Mouse (Mus musculus) lung, embryonic 14.5 days (tissue): ENCODE data around the gene Kif27. TPM values are rescaled to one million over a fixed set of nuclear protein-coding genes. Genes with fewer than 3 reads are reported as not detected.
"Not testable (repeated sequence)": the region's sequence is repeated elsewhere in the genome, so short reads cannot be mapped to it uniquely, and the experiment has no call there.

Source experiments
- ATAC-seq: fragments of 200-750 bp; cut with Nextera tagmentation; 2 replicates; pipeline ENCODE4 v1.8.0; 2017; ENCODE audit warnings: mild to moderate bottlenecking, moderate TSS enrichment, moderate library complexity; ENCODE audit not compliant: insufficient read depth
- DNase-seq: peaks from one replicate; pipeline ENCODE4 v3.0.0-alpha.2; 2015
- H3K27ac ChIP-seq: fragments of 300-500 bp; sonication (generic); 2 replicates; pipeline ENCODE4 v1.5.1; 2014; ENCODE audit warnings: low read depth, mild to moderate bottlenecking, moderate library complexity
- H3K27me3 ChIP-seq: fragments of 300-500 bp; sonication (generic); 2 replicates; pipeline ENCODE4 v1.6.1; 2014; ENCODE audit warnings: low read length, control low read depth; ENCODE audit not compliant: insufficient read depth
- H3K36me3 ChIP-seq: fragments of 300-500 bp; sonication (generic); 2 replicates; pipeline ENCODE4 v1.6.1; 2014; ENCODE audit warnings: control low read depth; ENCODE audit not compliant: insufficient read depth
- H3K4me1 ChIP-seq: fragments of 300-500 bp; sonication (generic); 2 replicates; pipeline ENCODE4 v1.6.1; 2014; ENCODE audit warnings: antibody characterized with exemption, control low read depth; ENCODE audit not compliant: insufficient read depth
- H3K4me2 ChIP-seq: fragments of 300-500 bp; sonication (generic); 2 replicates; pipeline ENCODE4 v1.6.1; 2014; ENCODE audit warnings: mild to moderate bottlenecking
- H3K4me3 ChIP-seq: fragments of 300-500 bp; sonication (generic); 2 replicates; pipeline ENCODE4 v1.5.1; 2014; ENCODE audit warnings: low read depth, low read length
- H3K9ac ChIP-seq: fragments of 300-500 bp; sonication (generic); 2 replicates; pipeline ENCODE4 v1.6.1; 2014
- H3K9me3 ChIP-seq: fragments of 300-500 bp; sonication (generic); 2 replicates; pipeline ENCODE4 v1.6.1; 2016; ENCODE audit warnings: low read depth, low read length, control low read depth
- CTCF ChIP-seq: IDR thresholded peaks from 2 replicates; pipeline ENCODE4 v1.5.1; 2016; ENCODE audit warnings: antibody characterized with exemption, low read depth
- WGBS: fragments of 180-500 bp; shearing (Covaris S2); extraction: QIAGEN DNeasy Blood & Tissue Kit; methylation state at CpG from one replicate; pipeline ENCODE4 v1.1.7; 2014; 5-methylcytosine and 5-hydroxymethylcytosine counted together
- polyA plus RNA-seq: library from polyadenylated mRNA; unstranded; fragments of >200 nt; fragmentation: Nextera tagmentation; extraction: Ambion mirVana; gene quantifications from 2 replicates; pipeline ENCODE4 v1.2.1, GENCODE M21; 2014

Gene Kif27
- polyA plus RNA-seq, 1 experiment from 2014 or later, result 0.82 TPM

GRCm38 (mm10) chr13:58397651-58398050 is 38.7 kb upstream of the Kif27 start:
- no peak for TF ChIP-seq CTCF
- 86% methylated on average over 13 of the region's 13 CpGs for WGBS
- no peak for DNase-seq
- no peaks in the 10 kb centered on the region for H3K9me3 ChIP-seq
- H3K27ac ChIP-seq, result no peak overlapping the region
- peaks cover 67% of the 10 kb centered on the region for H3K36me3 ChIP-seq
- ATAC-seq, result no peak
- H3K4me1 ChIP-seq, result no peaks in the 10 kb centered on the region
- H3K27me3 ChIP-seq, result no peaks in the 10 kb centered on the region
- H3K9ac ChIP-seq, result no peak overlapping the region
- H3K4me2 ChIP-seq, result no peak overlapping the region
- H3K4me3 ChIP-seq, result no peak overlapping the region

GRCm38 (mm10) chr13:58394392-58394791 is 35.5 kb upstream of the Kif27 start:
- H3K27me3 ChIP-seq, H3K9me3 ChIP-seq, H3K27ac ChIP-seq, H3K4me3 ChIP-seq, DNase-seq, H3K4me2 ChIP-seq, H3K9ac ChIP-seq, H3K4me1 ChIP-seq, ATAC-seq: not testable (repeated sequence)
- WGBS, result 77% methylated on average over 11 of the region's 11 CpGs
- peaks cover 88% of the 10 kb centered on the region for H3K36me3 ChIP-seq

- no peak overlapping the region for H3K27ac ChIP-seq
- H3K36me3 ChIP-seq, result peaks cover 45% of the 10 kb centered on the region
- no peak for TF ChIP-seq CTCF
- DNase-seq (no peak), ATAC-seq (no peak)
- H3K27me3 ChIP-seq, result no peaks in the 10 kb centered on the region
- no peaks in the 10 kb centered on the region for H3K4me1 ChIP-seq
- H3K9ac ChIP-seq, result no peak overlapping the region
- no peak overlapping the region for H3K4me3 ChIP-seq
- WGBS, result 79% methylated on average over 2 of the region's 2 CpGs
- no peak overlapping the region for H3K4me2 ChIP-seq
- H3K9me3 ChIP-seq, result no peaks in the 10 kb centered on the region
These were observed 30.5 kb upstream of the Kif27 start for GRCm38 (mm10) chr13:58389324-58389951.

GRCm38 (mm10) chr13:58388379-58388778 is 29.5 kb upstream of the Kif27 start:
- DNase-seq (no peak), ATAC-seq (no peak)
- Histone ChIP-seq H3K4me1 (no peaks in the 10 kb centered on the region), H3K4me3 (no peak overlapping the region), H3K4me2 (no peak overlapping the region), H3K9ac (no peak overlapping the region), H3K27me3 (no peaks in the 10 kb centered on the region), H3K27ac (no peak overlapping the region), H3K36me3 (peaks cover 34% of the 10 kb centered on the region), H3K9me3 (no peaks in the 10 kb centered on the region)
- no peak for TF ChIP-seq CTCF
- WGBS, result 41% methylated on average over 3 of the region's 3 CpGs

DNA sequence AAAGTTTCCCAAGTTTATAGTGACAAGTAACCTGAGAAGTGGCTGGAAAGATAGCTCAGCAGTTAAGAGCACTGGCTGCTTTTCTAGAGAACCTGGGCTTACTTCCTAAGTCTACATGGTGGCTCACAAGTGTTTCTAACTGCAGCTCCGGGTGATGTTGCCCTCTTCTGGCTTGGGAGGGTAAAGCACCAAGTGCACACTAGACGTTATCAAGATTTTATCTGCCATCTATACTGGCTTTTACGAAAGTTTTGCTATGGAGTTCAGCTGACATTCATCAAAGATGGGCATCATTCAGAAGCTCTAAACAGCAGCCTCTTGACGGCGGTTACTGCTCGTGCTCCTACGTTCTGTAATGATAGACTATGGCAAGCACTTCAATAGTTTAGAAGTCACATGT is 29.0 kb upstream of the Kif27 start:
- Histone ChIP-seq H3K36me3 (peaks cover 31% of the 10 kb centered on the region), H3K27ac (no peak overlapping the region), H3K4me1 (no peaks in the 10 kb centered on the region), H3K27me3 (no peaks in the 10 kb centered on the region), H3K4me2 (no peak overlapping the region), H3K4me3 (no peak overlapping the region), H3K9me3 (no peaks in the 10 kb centered on the region), H3K9ac (no peak overlapping the region)
- TF ChIP-seq CTCF, result peak; percentile 82
- peak; percentile 41 for ATAC-seq
- peak; percentile 88 for DNase-seq
- 10% methylated on average over 7 of the region's 7 CpGs for WGBS

GRCm38 (mm10) chr13:58385547-58385920 is 26.6 kb upstream of the Kif27 start:
- TF ChIP-seq CTCF, result no peak

GRCm38 (mm10) chr13:58384779-58385546 is 26.0 kb upstream of the Kif27 start, which contains the start of gene 2210016F16Rik:
TSS of gene 2210016F16Rik (minus strand) at chr13:58385225.
- Histone ChIP-seq H3K4me3 (peak within 1 kb of the TSS; percentile 82), H3K9me3 (peaks cover 16% of the 10 kb centered on the region; the same call in 1 of the 2 replicates), H3K27me3 (no peaks in the 10 kb centered on the region), H3K4me1 (no peaks in the 10 kb centered on the region), H3K9ac (peak within 1 kb of the TSS; percentile 80), H3K4me2 (peak within 1 kb of the TSS; percentile 94), H3K27ac (peak within 1 kb of the TSS; percentile 32; the same call in 1 of the 2 replicates), H3K36me3 (peaks cover 35% of the 10 kb centered on the region)
- ATAC-seq (peak; percentile 73), DNase-seq (peak; percentile 81)
- WGBS, result 2% methylated on average over 80 of the region's 80 CpGs
- TF ChIP-seq CTCF, result no peak

More at GRCm38 (mm10) chr13:58385547-58385920, 26.6 kb upstream of the Kif27 start:
- H3K27ac ChIP-seq, result peak overlapping the region; percentile 32; the same call in 1 of the 2 replicates
- H3K9me3 ChIP-seq, result peaks cover 11% of the 10 kb centered on the region; the same call in 1 of the 2 replicates
- 80% methylated on average over 7 of the region's 7 CpGs for WGBS
- H3K4me3 ChIP-seq, result peak overlapping the region; percentile 82
- peaks cover 36% of the 10 kb centered on the region for H3K36me3 ChIP-seq
- no peaks in the 10 kb centered on the region for H3K27me3 ChIP-seq
- DNase-seq, result no peak
- no peaks in the 10 kb centered on the region for H3K4me1 ChIP-seq
- ATAC-seq, result no peak
- H3K4me2 ChIP-seq, result peak overlapping the region; percentile 94
- peak overlapping the region; percentile 80; the same call in 1 of the 2 replicates for H3K9ac ChIP-seq
